17 mouse cellular contexts compared by ENCODE assay signal in the genomic region with DNA sequence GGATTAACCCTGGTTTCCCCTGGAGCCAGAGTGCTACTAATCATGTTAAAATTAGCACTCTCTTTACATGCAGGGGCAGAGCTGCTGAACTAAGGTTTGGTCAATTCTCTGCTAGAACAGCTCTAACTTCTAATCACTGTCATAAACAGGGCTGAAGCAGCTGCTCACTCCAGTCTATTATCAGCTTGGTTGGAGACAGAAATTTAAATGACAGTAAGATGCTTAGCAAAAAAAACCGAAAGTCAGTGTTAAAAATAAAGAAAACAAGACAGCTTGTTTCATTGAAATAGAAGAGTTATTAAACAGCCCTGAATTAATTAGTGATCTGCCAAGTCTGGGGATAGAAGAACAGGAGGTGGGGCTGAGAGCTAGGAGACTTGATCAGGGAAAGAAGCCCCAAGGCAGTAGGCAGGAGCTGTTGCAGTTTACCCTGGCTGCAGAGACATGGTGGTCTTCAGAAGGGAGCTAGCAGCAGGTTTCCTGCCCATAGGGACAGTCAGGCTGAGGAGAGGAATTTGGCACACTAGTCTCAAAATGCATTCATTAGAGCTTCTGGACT. TPM values are rescaled to one million over a fixed set of nuclear protein-coding genes. Genes with fewer than 3 reads are reported as not detected.
DNase-seq lines count a peak whose midpoint lies in the region; ATAC-seq and TF ChIP-seq lines count a peak whose summit lies in the region.
"Had no signal": no experiment of that assay in that cellular context is flagged by ENCODE, and none has a peak within 500 bp of the region (broad histone marks: within the 10 kb centered on the region; RNA-seq: fewer than 3 reads in every experiment).

No protein-coding gene starts in this region.

- 0 out of 2 replicates have a peak, but pooled peaks have one; percentile 44 for ATAC-seq in hindbrain, postnatal 0 days

- H3K27ac ChIP-seq in layer of hippocampus, adult 2 months = peak overlapping the region; percentile 50; the same call in 1 of the 2 replicates
- H3K27ac ChIP-seq in hindbrain, postnatal 0 days = no peak overlapping the region

- H3K9ac ChIP-seq in hindbrain, postnatal 0 days (replicated peaks; ENCODE audit: low read length) = no peak overlapping the region

- no peak for TF ChIP-seq POLR2A in brain, embryonic 14.5 days (IDR thresholded peaks at IDR 0.05; ENCODE audit: borderline replicate concordance, extremely low read depth, insufficient read depth, insufficient read length, poor library complexity, severe bottlenecking)

- no peaks in the 10 kb centered on the region for H3K36me3 ChIP-seq in hindbrain, postnatal 0 days (ENCODE audit: insufficient read depth, low read length)

- intact Hi-C loops in gastrocnemius, postnatal 36 days (cut with DNase I) = no loop called here

- H3K4me3 ChIP-seq in layer of hippocampus, adult 2 months = no peak overlapping the region
- no peak overlapping the region for H3K4me3 ChIP-seq in hindbrain, postnatal 0 days (ENCODE audit: low read length)

- no peak for TF ChIP-seq CTCF in layer of hippocampus, adult 2 months (conservative IDR thresholded peaks at IDR 0.05)
- no peak for TF ChIP-seq CTCF in brain, embryonic 14.5 days (IDR thresholded peaks at IDR 0.05; ENCODE audit: borderline replicate concordance, extremely low read depth, insufficient read depth, insufficient read length)
- no peak for TF ChIP-seq CTCF in hindbrain, postnatal 0 days (IDR thresholded peaks at IDR 0.05; ENCODE audit: low read depth)

- DNase-seq in layer of hippocampus, adult 2 months (ENCODE audit: low spot score in 2 of 2) = peak in 1 of 2 experiments; percentile 32
- no peak for DNase-seq in layer of hippocampus, postnatal 10 days (ENCODE audit: low spot score in 2 of 2)
- peak; percentile 34 for DNase-seq in brain, adult 2 months (ENCODE audit: low read depth, low spot score)
- peak; percentile 72 for DNase-seq in brain, embryonic 14.5 days (ENCODE audit: low read depth)
- no peak for DNase-seq in hindbrain, postnatal 0 days (ENCODE audit: low spot score)
- DNase-seq in gastrocnemius, postnatal 10 days = no peak
- no peak for DNase-seq in gastrocnemius, postnatal 36 days
- DNase-seq: adrenal gland, adult 2 months; cerebellum, adult 9-11 months; gastrocnemius, postnatal 14 days; heart, postnatal 10 days; kidney, adult 18-20 months; kidney, postnatal 10 days; lung, adult 18-20 months; lung, postnatal 14 days; thymus, postnatal 14 days had no signal

- H3K4me2 ChIP-seq in hindbrain, postnatal 0 days (ENCODE audit: low read depth, low read length) = no peak overlapping the region
- H3K4me2 ChIP-seq: liver, embryonic 11.5 days had no signal

- H3K27me3 ChIP-seq in hindbrain, postnatal 0 days (ENCODE audit: insufficient read depth, low read length) = no peaks in the 10 kb centered on the region

- no peaks in the 10 kb centered on the region for H3K9me3 ChIP-seq in hindbrain, postnatal 0 days (ENCODE audit: low read length)

- 26% methylated on average over 1 of the region's 1 CpGs for WGBS in hindbrain, postnatal 0 days

- H3K4me1 ChIP-seq in hindbrain, postnatal 0 days (ENCODE audit: insufficient read depth, low read length) = peaks cover 31% of the 10 kb centered on the region

RNA-seq across cellular contexts. Expression of a gene that starts 12.6 kb away (rescaled TPM):
- total RNA-seq in layer of hippocampus, adult 2 months (2021) = 10 to 100 TPM; 68.1 to 73.2 TPM
- total RNA-seq in layer of hippocampus, postnatal 10 days (2021) = 10 to 100 TPM; 92.8 to 94.8 TPM
- polyA plus RNA-seq in brain, embryonic 14.5 days (2012; rRNA removed) = 60.3 and 66.5 TPM in 2 replicates
- 48.2 and 52.0 TPM in 2 replicates for total RNA-seq in hindbrain, postnatal 0 days (2014; rRNA removed)
- 11.1 and 11.7 TPM in 2 replicates for polyA plus RNA-seq in hindbrain, postnatal 0 days (2015; fragmentation: Nextera tagmentation; extraction: Ambion mirVana)
- total RNA-seq in gastrocnemius, postnatal 10 days (2021) = 10 to 100 TPM; 15.8 to 20.0 TPM
- total RNA-seq in gastrocnemius, postnatal 36 days (2021) = 1 to 10 TPM; 6.6 to 8.5 TPM

Comparison
In these comparisons a context has a peak if more than half of its experiments do, and no peak if none do; other contexts are left out.
1. DNase-seq: peak in brain, adult 2 months (single experiment) and brain, embryonic 14.5 days (single experiment); none in layer of hippocampus, postnatal 10 days (0 of 2), hindbrain, postnatal 0 days (single experiment), gastrocnemius, postnatal 10 days (single experiment) and gastrocnemius, postnatal 36 days (0 of 2).